Mouse (Mus musculus): ENCODE data around the gene Car12.

The Car12 gene

GRCm38 (mm10) chr9:66714022-66714515 lies 583 bp downstream of the Car12 start:
- no peak for DNase-seq

GRCm38 (mm10) chr9:66715361-66715760 lies 1.9 kb downstream of the Car12 start:
- no peak for DNase-seq

- no peak for DNase-seq
Measured at GRCm38 (mm10) chr9:66716533-66716932, 3.0 kb downstream of the Car12 start.

GRCm38 (mm10) chr9:66720686-66721450 lies 7.4 kb downstream of the Car12 start:
- no peak for DNase-seq

- no peak for DNase-seq
Measured at GRCm38 (mm10) chr9:66722187-66722868, 8.8 kb downstream of the Car12 start.

- no peak for DNase-seq
Measured at GRCm38 (mm10) chr9:66722869-66723272, 9.4 kb downstream of the Car12 start.

GRCm38 (mm10) chr9:66725591-66725990 lies 12.1 kb downstream of the Car12 start:
- DNase-seq: no peak

- DNase-seq: no peak
Measured at GRCm38 (mm10) chr9:66727333-66727732, 13.8 kb downstream of the Car12 start.

GRCm38 (mm10) chr9:66730556-66730955 lies 17.1 kb downstream of the Car12 start:
- no peak for DNase-seq

- no peak for DNase-seq
Measured at GRCm38 (mm10) chr9:66731284-66731683, 17.8 kb downstream of the Car12 start.

- no peak for DNase-seq
Measured at GRCm38 (mm10) chr9:66732791-66733691, 19.6 kb downstream of the Car12 start.

GRCm38 (mm10) chr9:66734568-66734967 lies 21.1 kb downstream of the Car12 start:
- no peak for DNase-seq

- DNase-seq: no peak
Measured at GRCm38 (mm10) chr9:66735122-66735521, 21.6 kb downstream of the Car12 start.

GRCm38 (mm10) chr9:66736016-66736415 lies 22.5 kb downstream of the Car12 start:
- no peak for DNase-seq

GRCm38 (mm10) chr9:66736551-66736950 lies 23.1 kb downstream of the Car12 start:
- DNase-seq: no peak

GRCm38 (mm10) chr9:66739516-66739915 lies 26.0 kb downstream of the Car12 start:
- no peak for DNase-seq

- no peak for DNase-seq
Measured at GRCm38 (mm10) chr9:66744531-66744930, 31.0 kb downstream of the Car12 start.

- DNase-seq: no peak
Measured at GRCm38 (mm10) chr9:66748390-66748789, 34.9 kb downstream of the Car12 start.

GRCm38 (mm10) chr9:66752849-66753248 lies 39.4 kb downstream of the Car12 start:
- DNase-seq: no peak

GRCm38 (mm10) chr9:66760991-66761390 lies 47.5 kb downstream of the Car12 start:
- DNase-seq: no peak

- DNase-seq: no peak
Measured at GRCm38 (mm10) chr9:66768721-66769120, 55.2 kb downstream of the Car12 start.

- DNase-seq: no peak
Measured at GRCm38 (mm10) chr9:66769275-66769674, 55.8 kb downstream of the Car12 start.

GRCm38 (mm10) chr9:66770701-66771100 lies 57.2 kb downstream of the Car12 start:
- no peak for DNase-seq

Data from thymus, adult 18-20 months (tissue).